Mouse (Mus musculus) cerebellum, adult 2 months (tissue): ENCODE data around the gene Il11.

ENCODE experiments used
- CTCF ChIP-seq: fragments of 200-500 bp; IDR thresholded peaks from 2 replicates; pipeline ENCODE4 v1.5.1; 2011; ENCODE audit warnings: low read depth, mild to moderate bottlenecking, control low read depth, low read length, moderate library complexity, borderline replicate concordance; ENCODE audit not compliant: insufficient read depth
- POLR2A ChIP-seq: fragments of 200-500 bp; IDR thresholded peaks from 2 replicates; pipeline ENCODE4 v1.6.1; 2011; ENCODE audit warnings: low read length, control low read depth, borderline replicate concordance; ENCODE audit not compliant: insufficient read depth

GRCm38 (mm10) chr7:4782759-4783158, at the start of gene Il11, which contains the start of gene Tmem190:
- no peak for TF ChIP-seq POLR2A
- TF ChIP-seq CTCF: no peak
